Mouse (Mus musculus) spleen, adult 18-20 months (tissue): ENCODE measurements at regions not wholly inside any gene's neighbourhood (a gene's known extent, or its start where the extent isn't known, plus 50 kb on each side); places are given as distances from the start of the nearest gene placed in this dataset.

Source experiments
- DNase-seq, 2 experiments: peaks; one replicate each; pipeline ENCODE4 v3.0.0; 2022; ENCODE audit warnings: mixed read lengths in 2 of 2

DNA sequence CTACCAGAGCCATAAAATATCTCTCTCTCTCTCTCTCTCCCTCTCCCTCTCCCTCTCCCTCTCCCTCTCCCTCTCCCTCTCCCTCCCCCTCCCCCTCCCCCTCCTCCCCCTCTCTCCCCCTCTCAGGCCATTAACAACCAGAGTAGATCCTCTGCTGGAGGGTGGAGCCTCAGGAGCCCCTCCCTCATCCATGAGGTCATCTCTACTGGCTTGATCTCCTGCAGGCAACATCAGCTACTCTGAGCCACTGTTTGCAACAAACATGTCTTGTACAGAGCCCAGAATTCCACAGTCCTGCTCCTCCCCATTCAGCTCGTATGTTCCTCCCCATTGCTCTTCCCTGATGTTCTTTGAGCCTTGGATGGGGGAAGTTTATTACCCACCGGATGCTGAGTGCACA lies 270.3 kb upstream of the Tmem132c start:
- no peak for DNase-seq

DNA sequence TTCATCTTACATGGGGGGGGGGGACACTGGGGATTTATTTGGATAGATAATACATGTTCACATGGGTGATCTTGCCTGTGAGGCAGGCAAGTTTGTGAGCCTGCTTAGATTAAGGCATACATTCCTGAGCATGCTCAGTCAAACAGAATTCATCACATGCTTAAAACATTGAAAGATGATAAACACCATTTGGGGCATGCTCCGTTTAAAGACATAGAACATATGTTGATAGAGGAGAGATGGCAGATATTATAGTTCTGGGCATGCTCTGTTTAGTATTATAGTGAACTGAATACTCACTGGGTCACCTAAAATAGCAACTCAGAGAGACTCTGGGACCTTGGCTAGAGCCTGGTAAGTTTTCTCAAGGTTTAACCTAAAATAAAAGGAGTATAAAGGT lies 269.6 kb upstream of the Tmem132c start:
- no peak for DNase-seq

DNA sequence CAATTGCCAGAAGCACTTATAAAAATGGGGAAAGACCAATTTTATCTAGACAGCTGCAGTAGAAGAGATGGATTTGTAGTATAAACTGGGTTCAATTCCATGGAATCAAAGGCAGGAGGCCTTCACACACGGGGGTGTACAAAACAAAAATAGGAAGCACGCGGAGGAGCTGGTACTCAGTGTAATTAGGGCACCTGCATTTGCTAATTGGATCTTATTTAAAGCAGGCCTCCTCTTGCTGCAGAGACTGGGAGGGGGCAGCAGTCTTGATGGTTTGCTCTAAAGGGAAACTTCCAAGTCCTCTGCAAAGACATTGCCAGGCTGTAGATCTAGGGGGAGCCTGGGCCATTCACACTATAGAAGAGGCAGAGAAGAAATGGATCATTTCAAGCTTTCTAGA lies 268.2 kb upstream of the Tmem132c start:
- DNase-seq = no peak

DNA sequence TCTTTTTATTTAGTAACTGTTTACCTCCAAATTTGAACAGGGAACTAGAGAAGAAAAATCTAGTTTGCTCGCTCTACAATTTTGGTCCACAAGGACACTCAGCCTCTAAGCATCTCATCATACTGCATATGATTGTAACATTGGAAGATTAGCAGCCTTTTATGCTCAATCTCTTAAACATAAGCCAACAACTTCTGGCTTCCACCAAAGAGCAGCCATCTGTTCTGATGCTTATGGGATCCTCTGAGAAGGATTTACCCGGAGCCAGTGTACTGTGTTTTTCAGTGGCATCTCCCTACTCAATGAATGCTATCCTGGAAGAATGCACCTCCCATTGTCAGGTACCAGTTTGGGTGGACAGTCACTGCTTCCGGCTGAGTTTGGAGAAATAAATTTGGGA lies 267.0 kb upstream of the Tmem132c start:
- DNase-seq = no peak

- DNase-seq = no peak
Observed at GRCm38 (mm10) chr5:126995577-126995976, 246.0 kb upstream of the Tmem132c start.

DNA sequence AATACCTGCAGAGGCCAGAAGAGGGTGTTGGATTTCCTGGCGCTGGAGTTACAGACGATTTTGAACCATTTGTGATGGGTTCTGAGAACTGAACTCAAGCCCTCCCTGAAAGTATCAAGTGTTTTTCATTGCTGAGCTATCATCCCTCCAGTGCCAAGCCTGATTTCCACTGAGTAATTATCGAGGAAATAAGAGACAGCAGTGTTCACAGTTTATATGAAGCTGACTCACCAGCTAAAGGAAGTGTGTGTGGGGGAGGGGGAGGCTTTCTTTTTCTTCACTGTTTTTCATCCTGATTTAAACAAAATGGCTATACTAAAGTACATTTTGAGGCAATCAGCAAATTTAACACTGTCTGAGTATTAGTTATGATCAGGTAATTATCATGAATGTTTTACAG lies 227.4 kb upstream of the Tmem132c start:
- no peak for DNase-seq

DNA sequence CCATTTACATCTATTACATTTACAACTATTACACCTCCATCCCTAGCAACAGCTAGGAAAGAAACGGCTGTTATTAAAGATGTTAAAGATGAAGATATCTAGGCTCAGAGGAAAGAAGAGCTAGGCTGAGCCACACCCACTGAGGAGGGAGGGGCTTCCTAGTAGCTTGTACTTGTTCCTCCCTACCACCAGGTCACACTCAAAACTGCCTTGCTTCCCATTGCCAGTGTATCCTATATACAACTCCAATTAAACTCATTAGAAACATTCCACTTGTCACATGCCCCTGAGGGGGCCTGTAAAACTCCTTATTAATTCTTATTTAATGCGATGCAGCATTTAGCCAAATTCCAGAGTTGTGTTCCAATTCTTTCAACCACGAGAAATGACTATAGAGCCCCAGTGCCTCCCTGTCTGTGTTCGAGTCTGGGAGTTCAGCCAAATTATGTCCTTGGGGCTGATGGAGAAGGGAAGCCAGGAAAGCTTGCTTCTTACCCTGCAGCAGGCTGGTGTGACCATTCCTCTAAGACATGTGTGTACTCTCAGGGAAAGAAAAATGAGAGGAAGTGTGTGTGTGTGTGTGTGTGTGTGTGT lies 225.0 kb upstream of the Tmem132c start:
- no peak for DNase-seq

DNA sequence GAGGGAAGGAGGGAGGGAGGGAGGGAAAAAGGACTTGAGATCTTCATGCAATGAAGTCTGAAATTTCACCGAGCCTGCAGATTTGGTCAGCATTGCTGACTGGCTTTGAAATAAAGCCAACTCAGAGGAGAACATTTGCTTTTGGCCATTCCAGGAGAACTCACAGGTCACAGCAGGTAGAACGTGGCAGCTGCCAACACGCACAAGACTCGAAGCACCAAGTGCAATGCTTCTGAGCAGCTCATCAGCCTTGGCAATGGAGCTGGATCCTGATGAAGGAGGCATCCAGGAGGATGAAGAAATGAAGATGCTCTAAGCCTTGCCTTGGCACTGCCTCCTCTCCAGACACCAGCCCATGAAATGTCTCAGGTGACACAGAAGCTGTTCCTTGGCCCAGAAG lies 223.6 kb upstream of the Tmem132c start:
- DNase-seq = no peak

DNA sequence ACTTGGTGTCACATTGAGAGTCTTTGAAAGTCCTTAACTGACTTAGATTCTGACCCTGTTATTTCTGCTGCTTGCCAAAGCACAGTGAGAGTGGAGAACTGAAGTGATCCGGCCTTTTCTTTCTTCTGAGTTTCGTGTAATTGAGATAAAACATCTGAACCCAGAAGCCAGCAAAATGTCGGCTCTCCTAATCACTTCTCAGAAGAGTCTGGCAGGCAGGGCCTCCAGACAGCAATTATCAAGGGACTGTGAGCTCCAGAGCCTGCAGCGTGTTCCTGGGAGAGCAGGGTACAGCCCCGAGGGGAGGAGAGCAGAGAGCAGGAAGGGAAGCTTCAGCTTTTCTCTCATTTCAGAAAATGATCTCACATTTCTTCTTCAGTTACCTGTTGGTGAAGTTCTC lies 205.1 kb upstream of the Tmem132c start:
- DNase-seq = no peak

DNA sequence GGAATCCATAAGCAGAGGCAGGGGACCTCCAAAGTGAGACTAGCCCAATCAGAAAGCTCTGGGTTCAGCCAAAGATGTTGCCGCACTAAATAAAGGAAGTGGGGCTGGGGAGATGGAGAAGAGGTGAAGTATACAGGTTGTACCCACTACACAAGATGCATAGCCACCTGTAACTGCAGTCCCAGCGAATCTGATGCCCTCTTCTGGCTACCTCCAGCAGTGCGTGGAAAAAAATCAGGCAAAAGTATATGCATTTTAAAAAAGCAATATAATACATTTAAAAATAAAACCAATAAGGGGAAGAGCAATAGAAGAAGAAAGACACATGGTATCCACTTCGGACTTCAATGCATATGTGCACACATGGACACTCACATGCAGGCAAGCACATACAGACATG lies 183.8 kb upstream of the Tmem132c start:
- no peak for DNase-seq

DNA sequence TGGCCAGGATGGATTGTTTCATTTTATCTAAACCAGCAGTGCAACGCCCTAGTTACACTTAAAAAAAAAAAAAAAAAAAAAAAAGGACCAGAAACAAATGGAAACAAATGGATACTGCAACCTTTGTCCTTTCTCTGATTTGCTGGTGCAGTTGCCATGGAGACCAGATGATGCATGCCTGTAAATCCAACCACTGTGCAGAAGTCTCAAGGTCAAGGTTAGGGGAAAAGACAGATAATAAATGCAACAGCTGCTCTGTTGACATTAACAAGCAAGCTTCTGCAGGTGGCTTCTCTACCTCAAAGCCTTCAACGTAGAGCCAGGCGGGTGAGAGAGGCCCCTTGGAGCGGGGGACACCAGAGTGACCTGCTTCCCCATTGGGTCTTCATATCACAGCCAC lies 167.3 kb upstream of the Tmem132c start:
- DNase-seq = no peak
